Mouse (Mus musculus): ENCODE measurements around the gene Pigg.
A peak's percentile ranks its signal among the peaks of the same experiment; 100 is the strongest.

The Pigg gene

GRCm38 (mm10) chr5:108357862-108358261, 45.5 kb downstream of the Pigg start:
- no peak for DNase-seq (ENCODE audit: inconsistent ontology term)

- DNase-seq (ENCODE audit: inconsistent ontology term) = no peak
Observed at GRCm38 (mm10) chr5:108359491-108359890, 47.1 kb downstream of the Pigg start.

GRCm38 (mm10) chr5:108360211-108360610, 47.8 kb downstream of the Pigg start:
- DNase-seq (ENCODE audit: inconsistent ontology term) = no peak

GRCm38 (mm10) chr5:108362330-108362729, 49.9 kb downstream of the Pigg start:
- DNase-seq (ENCODE audit: inconsistent ontology term) = no peak

GRCm38 (mm10) chr5:108366328-108366983, 54.0 kb downstream of the Pigg start:
- no peak for DNase-seq (ENCODE audit: inconsistent ontology term)

GRCm38 (mm10) chr5:108366984-108367841, 54.8 kb downstream of the Pigg start:
- DNase-seq (ENCODE audit: inconsistent ontology term) = peak; percentile 53

- peak; percentile 14 for DNase-seq (ENCODE audit: inconsistent ontology term)
Observed at GRCm38 (mm10) chr5:108367871-108368332, 55.5 kb downstream of the Pigg start, which contains the start of gene Gm42517. Gm42517 (minus strand) TSS chr5:108367922.

GRCm38 (mm10) chr5:108368446-108368845, 56.0 kb downstream of the Pigg start:
- no peak for DNase-seq (ENCODE audit: inconsistent ontology term)

GRCm38 (mm10) chr5:108368851-108369621, 56.6 kb downstream of the Pigg start:
- DNase-seq (ENCODE audit: inconsistent ontology term) = peak; percentile 54

GRCm38 (mm10) chr5:108369964-108370363, 57.6 kb downstream of the Pigg start:
- no peak for DNase-seq (ENCODE audit: inconsistent ontology term)

GRCm38 (mm10) chr5:108374079-108374478, 61.7 kb downstream of the Pigg start:
- DNase-seq (ENCODE audit: inconsistent ontology term) = no peak

GRCm38 (mm10) chr5:108376059-108376458, 63.6 kb downstream of the Pigg start:
- no peak for DNase-seq (ENCODE audit: inconsistent ontology term)

GRCm38 (mm10) chr5:108378346-108378745, 65.9 kb downstream of the Pigg start:
- DNase-seq (ENCODE audit: inconsistent ontology term) = no peak

GRCm38 (mm10) chr5:108385632-108386031, 73.2 kb downstream of the Pigg start:
- peak; percentile 28 for DNase-seq (ENCODE audit: inconsistent ontology term)

- no peak for DNase-seq (ENCODE audit: inconsistent ontology term)
Observed at GRCm38 (mm10) chr5:108386449-108386848, 74.0 kb downstream of the Pigg start.

- no peak for DNase-seq (ENCODE audit: inconsistent ontology term)
Observed at GRCm38 (mm10) chr5:108388201-108388600, 75.8 kb downstream of the Pigg start, which contains the start of gene Pde6b. Pde6b (plus strand) TSS chr5:108388391.

GRCm38 (mm10) chr5:108389744-108390143, 77.3 kb downstream of the Pigg start:
- DNase-seq (ENCODE audit: inconsistent ontology term) = no peak
